Mouse (Mus musculus) layer of hippocampus, adult 9-10 months (tissue): ENCODE measurements around the gene Ube2v1.

ENCODE experiments used
- DNase-seq: peaks from one replicate; pipeline ENCODE4 v3.0.0; 2022; ENCODE audit warnings: low spot score

Ube2v1 gene

DNA sequence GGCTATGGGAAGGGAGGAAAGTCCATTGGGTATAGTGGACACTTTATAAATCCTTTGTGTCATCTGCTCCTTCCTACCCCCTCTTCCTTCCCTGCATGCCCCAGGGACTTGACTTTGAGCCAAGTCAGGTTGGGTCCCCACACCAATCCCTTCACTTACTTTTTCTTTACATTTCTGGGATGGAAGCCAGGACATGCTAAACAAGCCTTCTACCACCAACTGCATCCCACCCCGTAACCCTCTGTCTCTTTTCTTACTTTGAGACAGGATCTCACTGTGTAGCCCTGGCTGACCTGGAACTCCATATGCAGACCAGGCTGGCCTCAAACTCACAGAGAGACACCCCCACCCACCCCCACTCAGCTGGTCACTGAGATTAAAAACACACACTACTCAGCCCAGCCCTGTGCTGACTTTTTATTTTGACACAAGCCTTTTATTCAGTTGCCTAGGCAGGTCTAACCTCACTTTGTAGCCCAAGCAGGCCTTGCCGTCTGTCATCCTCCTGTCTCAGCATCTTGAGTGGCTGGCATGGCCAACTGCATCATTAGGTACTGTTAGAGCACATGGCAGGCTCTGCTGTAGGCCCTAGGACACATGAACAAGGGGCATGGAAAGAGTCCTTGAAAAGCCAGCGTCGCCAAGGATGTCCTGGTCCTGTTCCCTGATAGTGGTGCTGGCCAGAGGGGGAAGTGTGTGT lies 38.2 kb downstream of the Ube2v1 start:
- no peak for DNase-seq

DNA sequence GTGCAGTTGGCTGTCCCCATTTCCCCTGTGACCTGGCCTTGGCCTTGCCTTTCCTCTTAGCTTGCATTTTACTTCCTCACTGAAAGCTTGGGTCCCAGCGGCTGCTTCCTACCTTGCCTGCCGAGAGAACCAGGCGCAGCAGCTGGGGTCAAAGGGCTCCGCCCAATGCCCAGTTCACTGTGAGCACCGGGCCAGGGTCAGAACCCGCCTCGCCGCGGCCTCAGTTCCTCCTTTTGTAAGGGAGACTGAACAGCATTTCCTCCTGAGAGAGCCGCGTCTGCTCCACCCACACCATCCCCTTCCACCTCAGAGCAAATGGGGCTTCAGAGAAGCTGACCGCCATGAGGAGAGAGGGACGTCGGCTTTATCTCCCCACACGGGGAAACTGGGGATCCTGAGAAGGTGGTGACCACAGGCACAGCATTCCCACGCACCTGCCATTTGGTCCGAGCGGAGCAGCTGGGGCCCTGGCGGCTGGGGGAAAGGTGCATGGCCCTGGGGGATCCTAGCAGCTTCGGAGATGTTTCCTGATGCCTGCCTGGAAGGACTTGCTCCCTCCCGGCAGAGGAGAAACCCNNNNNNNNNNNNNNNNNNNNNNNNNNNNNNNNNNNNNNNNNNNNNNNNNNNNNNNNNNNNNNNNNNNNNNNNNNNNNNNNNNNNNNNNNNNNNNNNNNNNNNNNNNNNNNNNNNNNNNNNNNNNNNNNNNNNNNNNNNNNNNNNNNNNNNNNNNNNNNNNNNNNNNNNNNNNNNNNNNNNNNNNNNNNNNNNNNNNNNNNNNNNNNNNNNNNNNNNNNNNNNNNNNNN lies 42.9 kb downstream of the Ube2v1 start:
- DNase-seq, result no peak

- DNase-seq, result no peak
These were observed 44.9 kb downstream of the Ube2v1 start for GRCm38 (mm10) chr2:167586976-167587375.

GRCm38 (mm10) chr2:167586041-167586440 lies 45.9 kb downstream of the Ube2v1 start:
- no peak for DNase-seq

- DNase-seq, result no peak
These were observed 46.6 kb downstream of the Ube2v1 start for GRCm38 (mm10) chr2:167585273-167585672.

DNA sequence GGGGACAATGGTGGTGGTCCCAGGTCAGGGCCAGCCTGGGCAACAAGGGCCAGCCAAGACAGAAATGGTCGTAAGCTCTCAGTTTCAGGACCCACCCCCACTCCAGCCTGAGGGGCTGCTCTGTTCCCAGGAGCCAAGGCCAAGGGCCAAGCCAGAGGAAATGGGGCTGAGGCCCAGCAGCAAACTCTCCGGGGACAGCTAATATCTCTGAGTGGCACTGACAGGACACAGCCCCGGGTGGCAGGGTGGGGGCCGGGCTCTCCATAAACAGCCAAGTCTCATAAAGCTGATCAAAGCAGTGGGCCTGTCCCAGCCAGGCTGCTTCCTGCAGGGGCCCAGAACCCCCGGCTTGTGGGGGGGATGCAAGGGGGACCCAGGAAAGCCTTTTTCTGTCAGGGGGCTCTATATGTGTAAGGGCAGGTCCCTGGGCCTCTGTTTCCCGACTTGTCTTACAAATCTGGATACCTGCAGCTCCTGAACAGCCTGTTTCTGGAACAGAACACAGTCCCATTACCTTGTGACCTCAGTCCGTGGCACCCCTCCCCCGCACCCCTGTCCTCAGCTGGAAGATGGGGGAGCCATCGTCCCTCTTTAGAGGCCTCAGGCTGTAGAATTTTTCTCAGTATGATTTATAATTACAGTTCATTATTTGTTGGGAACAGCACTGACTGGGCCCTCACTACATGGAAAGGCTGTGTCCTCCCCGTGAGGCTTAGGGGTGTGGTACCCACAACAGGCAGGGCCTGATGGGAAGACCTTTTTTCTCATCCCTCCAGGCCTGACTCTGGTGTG lies 48.5 kb downstream of the Ube2v1 start:
- no peak for DNase-seq

DNA sequence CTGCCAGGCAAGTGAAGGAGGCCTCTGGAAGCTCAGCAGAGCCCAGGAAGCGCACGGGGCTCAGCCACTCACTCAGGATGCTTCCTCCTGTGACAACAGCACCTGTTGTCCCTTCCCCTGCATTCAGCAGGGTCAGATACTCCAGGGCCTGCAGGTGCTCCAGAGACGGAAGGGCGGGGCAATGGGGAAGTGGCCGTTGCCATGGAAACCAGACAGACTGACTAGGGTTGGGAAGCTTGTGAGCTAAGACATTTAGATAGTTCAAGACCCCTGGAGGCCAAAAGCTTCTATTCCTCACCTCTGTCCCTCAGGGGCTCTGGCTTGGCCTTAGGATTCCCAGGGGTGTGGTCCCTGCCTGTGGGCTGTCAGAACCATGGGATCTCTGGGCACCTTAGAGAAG lies 53.4 kb downstream of the Ube2v1 start:
- DNase-seq, result no peak

- DNase-seq, result no peak
These were observed 54.6 kb downstream of the Ube2v1 start for GRCm38 (mm10) chr2:167577186-167577785.

GRCm38 (mm10) chr2:167576121-167576620 lies 55.7 kb downstream of the Ube2v1 start:
- no peak for DNase-seq

- no peak for DNase-seq
These were observed 56.3 kb downstream of the Ube2v1 start for GRCm38 (mm10) chr2:167575581-167575980.

DNA sequence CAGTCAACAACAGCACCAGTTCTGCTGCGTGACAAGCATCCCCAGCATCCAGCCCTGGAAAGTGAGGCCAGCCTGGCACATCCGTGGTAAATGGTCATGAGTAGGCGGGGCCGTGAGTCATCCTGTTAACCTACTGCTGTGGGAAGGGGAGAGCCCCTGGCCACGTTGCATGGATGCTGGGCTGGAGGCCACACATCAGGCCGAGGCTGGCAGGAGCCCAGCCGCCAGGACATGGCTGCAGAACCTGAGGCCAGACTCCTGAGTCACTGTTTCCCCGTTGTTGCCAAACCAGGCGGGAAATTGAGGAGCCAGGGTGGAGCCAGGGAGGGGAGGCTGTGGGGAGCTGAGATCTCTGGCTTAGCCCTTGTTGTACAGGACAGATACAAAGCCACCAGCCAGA lies 57.1 kb downstream of the Ube2v1 start:
- DNase-seq, result no peak

DNA sequence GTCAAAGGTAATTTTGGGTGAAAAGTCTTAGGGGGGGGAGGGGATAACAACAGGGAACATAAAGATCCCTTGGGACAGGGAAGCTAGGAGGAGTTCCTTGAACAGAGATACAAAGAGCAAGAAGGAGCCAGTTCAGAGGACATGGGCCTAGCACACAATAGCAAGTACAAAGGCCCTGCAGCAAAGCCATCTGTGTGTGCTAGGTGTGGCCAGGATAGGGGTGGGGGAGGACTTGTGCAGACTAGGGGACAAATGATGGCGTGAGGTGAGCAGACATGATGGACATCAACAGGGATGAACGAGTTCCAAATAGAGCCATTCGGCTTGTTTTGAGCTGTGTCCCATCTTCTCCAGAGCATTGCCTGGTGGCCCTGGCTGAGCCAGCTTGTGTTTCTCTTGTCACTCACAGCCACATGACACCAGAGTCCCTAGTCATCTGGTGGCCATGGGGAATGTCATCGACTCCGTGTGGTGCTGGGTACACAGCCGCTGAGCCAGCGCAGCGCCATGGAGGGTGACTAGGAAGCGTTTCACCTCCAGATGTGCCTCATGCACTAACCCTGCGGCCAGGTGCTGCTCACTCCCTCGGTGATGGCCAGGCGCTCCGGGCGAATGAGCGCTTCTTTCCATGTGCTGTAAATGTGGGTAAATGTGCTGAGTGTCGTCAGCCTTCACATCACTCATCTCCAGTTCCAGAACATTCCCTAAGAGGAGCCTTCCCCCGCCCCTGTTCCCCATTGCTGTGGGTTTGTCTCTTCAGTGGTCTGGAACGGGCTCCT lies 60.3 kb downstream of the Ube2v1 start:
- no peak for DNase-seq

DNA sequence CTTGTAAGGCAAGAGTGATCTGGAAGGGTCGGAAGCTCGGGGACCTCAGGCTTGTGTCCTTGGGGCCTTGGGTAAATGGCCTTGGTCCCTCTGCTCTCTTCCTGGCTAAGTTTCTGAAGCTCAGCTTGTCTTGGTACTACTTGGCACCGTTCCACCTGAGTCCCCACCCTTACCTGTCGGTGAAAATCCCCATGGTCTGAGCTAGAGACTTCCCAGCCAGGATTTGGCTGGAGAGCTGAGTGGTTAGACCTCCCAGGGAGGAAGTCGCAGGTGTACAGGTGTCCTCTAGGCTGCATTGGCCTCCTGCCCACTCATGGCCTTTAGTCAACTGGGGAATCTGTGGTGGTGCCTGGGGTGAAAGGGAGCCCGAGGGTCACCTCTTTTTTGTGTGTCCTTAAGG lies 61.1 kb downstream of the Ube2v1 start:
- DNase-seq, result no peak

DNA sequence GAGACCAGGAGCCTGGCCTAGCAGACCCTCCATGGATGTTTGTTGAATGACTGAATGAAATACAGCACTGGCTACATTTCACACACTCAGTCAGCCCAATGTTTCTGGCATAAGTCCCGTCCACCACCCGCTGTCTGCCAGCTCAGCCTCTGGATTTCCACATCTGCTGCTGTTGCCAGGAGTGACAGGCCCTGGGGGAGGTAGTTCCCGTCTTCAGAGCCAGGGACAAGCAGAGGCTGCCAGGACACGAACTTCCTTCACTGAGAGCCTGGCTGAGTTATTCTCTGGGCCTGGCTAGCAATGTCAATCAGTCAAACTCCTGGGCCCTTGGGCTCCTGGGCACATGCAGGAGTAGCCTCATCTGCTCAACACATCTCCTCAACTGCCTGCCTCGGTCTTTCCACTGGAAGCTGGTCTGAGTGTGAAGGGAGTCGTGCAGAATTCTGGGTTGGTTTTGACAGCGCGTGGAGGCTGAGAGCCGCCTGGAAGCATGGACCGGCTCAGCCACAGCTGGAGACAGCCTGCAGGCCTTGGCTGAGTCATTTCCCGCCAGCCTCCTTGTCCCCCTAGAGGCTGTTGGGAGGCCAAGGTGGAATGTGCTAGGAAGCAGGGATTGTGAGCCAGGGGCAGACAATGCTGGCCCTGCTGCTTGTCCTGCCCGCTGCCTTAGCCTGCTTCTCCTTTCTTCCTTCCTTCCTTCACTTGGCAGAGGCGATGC lies 61.8 kb downstream of the Ube2v1 start:
- DNase-seq, result no peak

GRCm38 (mm10) chr2:167568112-167568511 lies 63.8 kb downstream of the Ube2v1 start:
- no peak for DNase-seq

DNA sequence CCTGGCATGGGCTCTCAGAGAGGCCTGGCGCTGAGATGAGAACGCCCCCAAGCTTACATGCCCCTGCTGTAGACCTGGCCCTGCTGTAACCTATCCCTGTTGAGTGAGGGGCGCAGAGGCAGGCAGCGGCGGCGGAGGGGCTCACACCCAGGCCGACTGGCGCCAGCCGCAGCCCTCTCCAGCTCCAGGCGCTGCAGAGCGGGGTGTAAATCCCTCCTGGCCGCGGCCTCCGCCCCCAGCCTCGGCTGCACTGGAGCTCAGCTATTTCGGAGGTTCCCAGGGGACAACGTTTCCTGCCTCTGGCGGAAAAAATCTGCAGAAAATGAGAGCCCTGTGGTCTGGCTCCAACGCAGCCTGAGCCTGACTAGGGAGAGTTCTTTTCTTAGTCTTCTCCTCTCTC lies 66.2 kb downstream of the Ube2v1 start:
- DNase-seq, result no peak

GRCm38 (mm10) chr2:167565312-167565656 lies 66.6 kb downstream of the Ube2v1 start:
- no peak for DNase-seq

GRCm38 (mm10) chr2:167564551-167565311 lies 67.2 kb downstream of the Ube2v1 start:
- no peak for DNase-seq

GRCm38 (mm10) chr2:167563703-167564102 lies 68.2 kb downstream of the Ube2v1 start:
- no peak for DNase-seq

DNA sequence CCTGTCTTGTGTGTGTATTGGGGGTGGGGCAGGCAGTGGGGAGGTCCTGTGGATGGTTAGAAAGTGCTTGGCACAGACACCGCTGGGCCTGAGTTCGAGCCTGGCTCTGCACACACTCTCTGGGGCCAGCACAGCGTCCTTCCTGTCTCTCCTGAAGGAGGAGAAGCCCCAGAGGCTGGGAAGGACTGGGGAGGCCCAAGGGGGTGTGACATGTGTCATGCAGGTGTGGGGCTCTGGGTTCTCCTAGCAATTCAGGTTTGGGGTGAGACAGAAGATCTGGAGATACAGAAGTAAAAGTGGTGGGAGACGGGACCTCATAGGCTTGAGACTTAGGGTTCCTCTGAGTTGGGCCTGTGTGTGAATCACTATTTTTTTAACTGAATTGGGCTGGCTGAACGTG lies 68.9 kb downstream of the Ube2v1 start:
- DNase-seq, result no peak
